Mouse (Mus musculus): ENCODE results near the gene Zglp1. TPM values are rescaled to one million over a fixed set of nuclear protein-coding genes. Genes with fewer than 3 reads are reported as not detected.

The Zglp1 gene
- polyA plus RNA-seq, 1 experiment from 2014 or later, result not detected

DNA sequence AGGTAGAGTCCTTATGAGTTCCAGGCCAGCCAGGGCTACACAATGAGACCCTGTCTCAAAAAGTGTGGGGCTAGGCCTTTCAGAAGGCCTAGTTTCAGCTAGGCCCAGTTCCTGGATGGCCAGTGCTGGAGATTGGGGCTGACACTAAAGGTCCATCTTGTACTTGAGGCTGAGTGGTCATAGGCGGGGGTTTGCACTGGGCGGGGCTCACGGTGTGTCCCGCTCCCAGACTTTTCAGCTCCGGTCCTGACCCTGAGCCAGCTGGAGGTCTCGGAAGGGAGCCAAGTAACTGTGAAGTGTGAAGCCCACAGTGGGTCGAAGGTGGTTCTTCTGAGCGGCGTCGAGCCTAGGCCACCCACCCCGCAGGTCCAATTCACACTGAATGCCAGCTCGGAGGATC lies 40.0 kb downstream of the Zglp1 start:
- Histone ChIP-seq H3K4me1 (ENCODE audit: control insufficient read depth, low read depth, low read length) (peaks cover 34% of the 10 kb centered on the region), H3K27ac (ENCODE audit: low read length) (peak overlapping the region; percentile 6), H3K9ac (ENCODE audit: low read depth, low read length) (no peak overlapping the region), H3K27me3 (ENCODE audit: control insufficient read depth, insufficient read depth, low read depth, low read length) (peaks cover 2% of the 10 kb centered on the region), H3K4me3 (ENCODE audit: low read depth, low read length) (no peak overlapping the region), H3K4me2 (ENCODE audit: low read depth, low read length) (no peak overlapping the region), H3K36me3 (ENCODE audit: control insufficient read depth, insufficient read depth) (no peaks in the 10 kb centered on the region), H3K9me3 (replicated peaks; ENCODE audit: control insufficient read depth, low read length) (no peaks in the 10 kb centered on the region)
- ATAC-seq (ENCODE audit: low read depth), result no peak
- 84% methylated on average over 12 of the region's 12 CpGs for WGBS (ENCODE audit: insufficient replicate concordance)

DNA sequence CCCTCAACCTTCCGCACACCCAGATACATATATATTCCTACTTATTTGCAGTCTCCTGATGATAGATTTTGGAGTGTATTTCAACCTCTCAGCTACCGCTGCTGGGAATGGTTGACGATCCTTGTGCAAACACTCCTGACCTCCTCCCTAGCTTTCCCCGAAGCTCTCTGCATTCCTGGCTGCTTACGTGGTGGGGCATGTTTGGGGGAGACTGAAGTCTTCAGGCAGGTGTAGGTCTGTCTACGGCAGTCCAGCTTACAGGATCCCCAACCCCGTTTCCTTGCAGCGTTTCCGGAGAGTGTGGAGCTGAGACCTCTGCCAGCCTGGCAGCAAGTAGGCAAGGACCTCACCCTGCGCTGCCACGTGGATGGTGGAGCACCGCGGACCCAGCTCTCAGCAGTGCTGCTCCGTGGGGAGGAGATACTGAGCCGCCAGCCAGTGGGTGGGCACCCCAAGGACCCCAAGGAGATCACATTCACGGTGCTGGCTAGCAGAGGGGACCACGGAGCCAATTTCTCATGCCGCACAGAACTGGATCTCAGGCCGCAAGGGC lies 41.6 kb downstream of the Zglp1 start:
- no peak overlapping the region for H3K9ac ChIP-seq (ENCODE audit: low read depth, low read length)
- WGBS (ENCODE audit: insufficient replicate concordance), result 79% methylated on average over 19 of the region's 19 CpGs
- H3K27me3 ChIP-seq (ENCODE audit: control insufficient read depth, insufficient read depth, low read depth, low read length), result no peaks in the 10 kb centered on the region
- H3K27ac ChIP-seq (ENCODE audit: low read length), result no peak overlapping the region
- H3K4me1 ChIP-seq (ENCODE audit: control insufficient read depth, low read depth, low read length), result peaks cover 25% of the 10 kb centered on the region
- ATAC-seq (ENCODE audit: low read depth), result no peak
- no peaks in the 10 kb centered on the region for H3K9me3 ChIP-seq (replicated peaks; ENCODE audit: control insufficient read depth, low read length)
- no peak overlapping the region for H3K4me2 ChIP-seq (ENCODE audit: low read depth, low read length)
- H3K4me3 ChIP-seq (ENCODE audit: low read depth, low read length), result no peak overlapping the region
- H3K36me3 ChIP-seq (ENCODE audit: control insufficient read depth, insufficient read depth), result no peaks in the 10 kb centered on the region

DNA sequence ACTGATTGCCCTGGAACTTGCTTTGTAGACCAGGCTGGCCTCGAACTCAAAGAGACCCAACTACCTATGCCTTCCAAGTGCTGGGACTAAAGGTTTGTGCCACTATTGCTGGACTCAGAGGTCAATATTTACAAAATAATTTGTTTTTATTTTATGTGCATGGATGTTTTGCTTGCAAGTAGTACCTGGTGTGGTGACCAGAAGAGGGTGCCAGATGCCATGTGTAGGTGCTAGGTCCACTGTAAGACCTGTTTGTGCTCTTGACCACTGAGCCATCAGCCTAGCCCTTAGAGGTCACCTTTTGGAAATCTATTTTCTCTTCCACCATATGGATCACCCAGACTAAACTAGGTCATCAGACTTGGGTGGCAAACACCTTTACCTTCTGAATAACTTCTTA lies 44.2 kb downstream of the Zglp1 start:
- H3K9me3 ChIP-seq (replicated peaks; ENCODE audit: control insufficient read depth, low read length), result no peaks in the 10 kb centered on the region
- 58% methylated on average over 1 of the region's 1 CpGs for WGBS (ENCODE audit: insufficient replicate concordance)
- H3K27ac ChIP-seq (ENCODE audit: low read length), result no peak overlapping the region
- H3K4me2 ChIP-seq (ENCODE audit: low read depth, low read length), result no peak overlapping the region
- no peaks in the 10 kb centered on the region for H3K36me3 ChIP-seq (ENCODE audit: control insufficient read depth, insufficient read depth)
- no peak for ATAC-seq (ENCODE audit: low read depth)
- no peak overlapping the region for H3K4me3 ChIP-seq (ENCODE audit: low read depth, low read length)
- peaks cover 6% of the 10 kb centered on the region for H3K4me1 ChIP-seq (ENCODE audit: control insufficient read depth, low read depth, low read length)
- H3K9ac ChIP-seq (ENCODE audit: low read depth, low read length), result no peak overlapping the region
- H3K27me3 ChIP-seq (ENCODE audit: control insufficient read depth, insufficient read depth, low read depth, low read length), result peaks cover 2% of the 10 kb centered on the region; the same call in 1 of the 2 replicates

DNA sequence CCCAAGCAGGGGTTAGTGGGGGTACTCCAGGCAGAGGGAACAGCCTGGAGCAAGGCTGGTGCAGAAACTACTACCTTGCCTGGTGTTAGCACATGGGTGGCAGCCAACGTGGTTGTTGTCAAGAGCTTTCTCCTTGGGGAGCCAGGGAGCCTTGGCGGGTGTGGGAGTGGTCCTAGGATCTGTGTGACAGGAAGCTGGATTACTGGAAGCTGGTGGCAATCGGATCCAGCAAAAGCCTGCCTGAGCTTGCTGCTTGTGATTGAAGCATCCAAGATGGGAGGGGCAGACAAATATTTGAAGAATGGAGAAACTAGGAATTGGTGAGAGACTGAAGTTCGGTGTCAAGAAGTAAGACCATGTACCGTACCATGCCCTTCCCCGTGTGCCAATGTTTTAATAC lies 44.6 kb downstream of the Zglp1 start:
- 71% methylated on average over 6 of the region's 6 CpGs for WGBS (ENCODE audit: insufficient replicate concordance)
- no peak for ATAC-seq (ENCODE audit: low read depth)
- no peaks in the 10 kb centered on the region for H3K36me3 ChIP-seq (ENCODE audit: control insufficient read depth, insufficient read depth)

DNA sequence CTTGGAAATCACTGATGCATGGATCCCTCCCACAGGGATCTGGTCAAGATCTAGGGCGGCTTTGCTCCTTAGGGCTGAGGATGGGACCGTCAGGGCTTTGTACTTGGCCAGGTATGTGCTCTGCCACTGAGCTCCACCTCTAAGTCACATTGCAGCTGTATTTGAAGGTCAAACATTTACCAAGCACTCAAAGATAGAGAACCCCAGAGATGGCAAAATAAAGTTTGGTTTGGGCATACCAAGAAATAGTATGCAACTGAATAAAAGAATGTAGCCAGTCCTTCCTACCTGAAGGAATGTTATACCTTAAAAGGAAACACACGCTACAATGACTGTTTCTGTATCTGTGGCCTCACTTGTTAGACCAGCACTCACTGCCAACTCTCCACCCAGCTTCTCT lies 45.5 kb downstream of the Zglp1 start:
- peaks cover 16% of the 10 kb centered on the region for H3K27me3 ChIP-seq (ENCODE audit: control insufficient read depth, insufficient read depth, low read depth, low read length)
- H3K36me3 ChIP-seq (ENCODE audit: control insufficient read depth, insufficient read depth), result no peaks in the 10 kb centered on the region
- no peak overlapping the region for H3K4me2 ChIP-seq (ENCODE audit: low read depth, low read length)
- no peaks in the 10 kb centered on the region for H3K9me3 ChIP-seq (replicated peaks; ENCODE audit: control insufficient read depth, low read length)
- no peak overlapping the region for H3K27ac ChIP-seq (ENCODE audit: low read length)
- WGBS (ENCODE audit: insufficient replicate concordance), result 78% methylated on average over 3 of the region's 3 CpGs
- H3K4me3 ChIP-seq (ENCODE audit: low read depth, low read length), result no peak overlapping the region
- H3K4me1 ChIP-seq (ENCODE audit: control insufficient read depth, low read depth, low read length), result peaks cover 3% of the 10 kb centered on the region; the same call in 1 of the 2 replicates
- no peak overlapping the region for H3K9ac ChIP-seq (ENCODE audit: low read depth, low read length)
- ATAC-seq (ENCODE audit: low read depth), result no peak

More for the DNA sequence above, 44.6 kb downstream of the Zglp1 start:
- Histone ChIP-seq H3K4me3 (ENCODE audit: low read depth, low read length) (no peak overlapping the region), H3K27me3 (ENCODE audit: control insufficient read depth, insufficient read depth, low read depth, low read length) (peaks cover 6% of the 10 kb centered on the region), H3K9ac (ENCODE audit: low read depth, low read length) (no peak overlapping the region), H3K4me2 (ENCODE audit: low read depth, low read length) (no peak overlapping the region), H3K9me3 (replicated peaks; ENCODE audit: control insufficient read depth, low read length) (no peaks in the 10 kb centered on the region), H3K27ac (ENCODE audit: low read length) (no peak overlapping the region), H3K4me1 (ENCODE audit: control insufficient read depth, low read depth, low read length) (peaks cover 3% of the 10 kb centered on the region; the same call in 1 of the 2 replicates)

DNA sequence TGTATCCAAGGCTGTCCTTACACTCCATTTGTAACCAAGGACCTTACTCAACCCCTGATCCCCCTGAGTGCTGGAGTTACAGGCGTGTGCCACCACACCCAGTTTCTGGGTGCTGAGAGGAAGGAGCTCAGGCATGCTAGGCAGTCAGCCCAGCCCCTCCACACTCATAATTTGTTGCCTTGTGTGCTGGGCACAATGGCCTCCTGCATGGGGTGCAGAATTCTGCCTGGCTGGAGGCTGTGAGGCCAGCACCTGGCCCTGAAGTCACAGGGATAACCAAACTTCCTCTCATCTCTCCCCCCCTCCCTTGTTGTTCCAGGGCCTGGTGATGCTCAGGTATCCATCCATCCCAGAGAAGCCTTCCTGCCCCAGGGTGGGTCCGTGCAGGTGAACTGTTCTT lies 48.3 kb downstream of the Zglp1 start:
- ATAC-seq (ENCODE audit: low read depth), result no peak
- Histone ChIP-seq H3K4me1 (ENCODE audit: control insufficient read depth, low read depth, low read length) (peaks cover 17% of the 10 kb centered on the region), H3K9ac (ENCODE audit: low read depth, low read length) (no peak overlapping the region), H3K4me2 (ENCODE audit: low read depth, low read length) (no peak overlapping the region), H3K27me3 (ENCODE audit: control insufficient read depth, insufficient read depth, low read depth, low read length) (peaks cover 41% of the 10 kb centered on the region), H3K36me3 (ENCODE audit: control insufficient read depth, insufficient read depth) (no peaks in the 10 kb centered on the region), H3K9me3 (replicated peaks; ENCODE audit: control insufficient read depth, low read length) (no peaks in the 10 kb centered on the region), H3K27ac (ENCODE audit: low read length) (no peak overlapping the region), H3K4me3 (ENCODE audit: low read depth, low read length) (no peak overlapping the region)
- 45% methylated on average over 2 of the region's 2 CpGs for WGBS (ENCODE audit: insufficient replicate concordance)

DNA sequence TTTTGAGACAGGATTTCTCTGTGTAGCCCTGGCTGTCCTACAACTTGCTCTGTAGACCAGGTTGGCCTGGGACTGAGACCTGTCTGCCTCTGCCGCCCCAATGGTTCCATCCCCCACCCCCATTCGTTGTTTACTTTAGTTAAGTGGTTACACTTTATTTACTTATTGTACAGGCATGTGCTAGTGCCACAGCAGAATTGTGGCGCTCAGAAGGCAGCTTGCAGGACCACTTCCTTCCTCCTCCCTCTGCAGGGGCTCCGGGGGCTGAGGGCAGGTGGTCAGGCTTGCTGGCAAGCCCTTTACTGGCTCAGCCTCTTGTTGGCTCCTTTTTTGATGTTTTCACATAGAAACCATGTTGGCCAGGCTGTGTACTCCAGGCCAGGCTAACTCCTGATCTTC lies 49.7 kb downstream of the Zglp1 start:
- Histone ChIP-seq H3K9ac (ENCODE audit: low read depth, low read length) (no peak overlapping the region), H3K4me1 (ENCODE audit: control insufficient read depth, low read depth, low read length) (peaks cover 19% of the 10 kb centered on the region), H3K36me3 (ENCODE audit: control insufficient read depth, insufficient read depth) (no peaks in the 10 kb centered on the region), H3K27me3 (ENCODE audit: control insufficient read depth, insufficient read depth, low read depth, low read length) (peaks cover 41% of the 10 kb centered on the region), H3K27ac (ENCODE audit: low read length) (no peak overlapping the region), H3K9me3 (replicated peaks; ENCODE audit: control insufficient read depth, low read length) (no peaks in the 10 kb centered on the region), H3K4me3 (ENCODE audit: low read depth, low read length) (no peak overlapping the region), H3K4me2 (ENCODE audit: low read depth, low read length) (no peak overlapping the region)
- 19% methylated on average over 4 of the region's 4 CpGs for WGBS (ENCODE audit: insufficient replicate concordance)
- no peak for ATAC-seq (ENCODE audit: low read depth)

DNA sequence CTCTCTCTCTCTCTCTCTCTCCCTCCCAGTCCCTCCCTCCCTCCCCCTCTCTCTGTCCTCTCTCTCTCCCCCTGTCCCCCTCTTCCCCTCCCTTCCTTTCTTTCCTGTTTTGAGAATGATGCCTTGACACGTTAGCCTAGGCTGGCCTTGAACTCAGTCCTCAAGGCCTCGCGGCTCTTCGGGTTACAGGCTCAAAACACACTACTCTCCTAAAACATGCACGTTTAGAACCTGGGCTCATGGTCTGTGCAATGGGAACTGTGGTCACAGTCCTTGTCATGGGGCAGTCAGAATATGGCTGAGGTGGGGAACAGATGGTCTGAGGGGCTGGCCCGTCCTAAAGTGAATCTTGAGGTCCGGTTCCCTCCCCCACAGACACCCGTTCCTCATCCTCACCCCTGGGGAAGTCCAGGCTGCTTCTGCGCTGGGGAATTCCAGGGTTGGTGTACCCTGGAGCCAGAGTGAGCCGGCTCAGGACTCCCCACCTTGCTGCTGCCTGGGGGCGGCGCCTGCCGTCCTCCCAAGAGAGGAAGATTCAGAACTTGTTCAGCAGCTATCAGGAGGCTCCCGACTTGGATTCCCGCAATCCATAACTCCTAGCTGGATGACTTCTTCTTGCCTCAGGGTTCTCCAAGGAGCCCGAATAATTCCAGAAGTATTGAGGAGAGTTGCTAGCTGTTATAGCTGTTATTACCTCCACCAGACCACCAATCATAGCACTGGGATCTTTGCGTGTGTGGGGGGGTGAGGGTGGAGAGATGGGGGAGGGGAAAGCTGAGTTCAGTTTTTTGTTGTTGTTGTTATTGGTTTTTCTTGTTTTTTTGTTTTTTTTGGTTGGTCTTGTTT lies 50.3 kb downstream of the Zglp1 start:
- Histone ChIP-seq H3K4me1 (ENCODE audit: control insufficient read depth, low read depth, low read length) (peaks cover 25% of the 10 kb centered on the region), H3K9me3 (replicated peaks; ENCODE audit: control insufficient read depth, low read length) (no peaks in the 10 kb centered on the region), H3K27ac (ENCODE audit: low read length) (no peak overlapping the region), H3K36me3 (ENCODE audit: control insufficient read depth, insufficient read depth) (no peaks in the 10 kb centered on the region), H3K9ac (ENCODE audit: low read depth, low read length) (no peak overlapping the region; the same call in 1 of the 2 replicates), H3K4me2 (ENCODE audit: low read depth, low read length) (peak overlapping the region; percentile 67), H3K4me3 (ENCODE audit: low read depth, low read length) (peak overlapping the region; percentile 58), H3K27me3 (ENCODE audit: control insufficient read depth, insufficient read depth, low read depth, low read length) (peaks cover 41% of the 10 kb centered on the region)
- no peak for ATAC-seq (ENCODE audit: low read depth)
- WGBS (ENCODE audit: insufficient replicate concordance), result 3% methylated on average over 17 of the region's 17 CpGs

DNA sequence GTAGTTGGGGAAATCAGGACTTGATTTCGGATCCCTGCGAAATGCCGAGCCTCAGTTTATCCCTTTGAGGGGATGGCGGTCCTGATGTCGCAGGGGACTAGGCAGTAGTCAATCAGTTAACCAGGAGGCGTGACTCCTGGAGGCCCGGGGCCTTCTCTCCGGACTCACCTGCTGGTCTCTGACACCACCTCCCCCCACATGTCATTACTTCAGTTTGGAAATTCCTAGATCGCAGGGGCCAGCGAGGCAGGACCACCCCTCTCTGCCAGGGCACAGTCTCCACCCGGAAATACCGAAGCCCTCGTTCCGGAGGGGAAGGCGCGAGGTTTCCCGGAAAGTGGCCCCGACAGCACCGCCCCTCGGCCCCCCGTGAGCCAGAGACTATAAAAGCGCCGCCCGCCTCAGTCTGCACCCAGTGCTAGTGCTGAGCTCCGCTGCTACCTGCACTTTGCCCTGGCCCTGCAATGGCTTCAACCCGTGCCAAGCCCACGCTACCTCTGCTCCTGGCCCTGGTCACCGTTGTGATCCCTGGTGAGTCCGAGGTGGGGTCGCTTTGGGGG lies 51.2 kb downstream of the Zglp1 start, which contains the start of gene Icam1:
Gene Icam1 (plus strand): TSS at position 415 of the 560 bp plus-strand sequence.
- H3K27me3 ChIP-seq (ENCODE audit: control insufficient read depth, insufficient read depth, low read depth, low read length), result peaks cover 41% of the 10 kb centered on the region
- peak; percentile 80 for ATAC-seq (ENCODE audit: low read depth)
- under 1% methylated on average over 30 of the region's 30 CpGs for WGBS (ENCODE audit: insufficient replicate concordance)
- peaks cover 27% of the 10 kb centered on the region for H3K4me1 ChIP-seq (ENCODE audit: control insufficient read depth, low read depth, low read length)
- peak within 1 kb of the TSS; percentile 67 for H3K4me2 ChIP-seq (ENCODE audit: low read depth, low read length)
- H3K27ac ChIP-seq (ENCODE audit: low read length), result peak within 1 kb of the TSS; percentile 33
- H3K4me3 ChIP-seq (ENCODE audit: low read depth, low read length), result peak within 1 kb of the TSS; percentile 58
- H3K9me3 ChIP-seq (replicated peaks; ENCODE audit: control insufficient read depth, low read length), result no peaks in the 10 kb centered on the region
- H3K36me3 ChIP-seq (ENCODE audit: control insufficient read depth, insufficient read depth), result no peaks in the 10 kb centered on the region
- H3K9ac ChIP-seq (ENCODE audit: low read depth, low read length), result peak within 1 kb of the TSS; percentile 35
